Mouse (Mus musculus) ES-E14 (cell line): Measurements from ENCODE around the gene Zfp821.

ENCODE experiments used
- CHD2 ChIP-seq: IDR thresholded peaks from 2 replicates; pipeline ENCODE4 v1.6.1; 2014; ENCODE audit warnings: mild to moderate bottlenecking, low read depth, low read length, inconsistent platforms
- MAFK ChIP-seq: IDR thresholded peaks from 2 replicates; pipeline ENCODE4 v1.6.1; 2014; ENCODE audit warnings: mild to moderate bottlenecking, low read depth, low read length, inconsistent platforms; ENCODE audit not compliant: insufficient read depth
- ZC3H11A ChIP-seq: IDR thresholded peaks from 2 replicates; pipeline ENCODE4 v1.6.1; 2012; ENCODE audit warnings: low read depth, mild to moderate bottlenecking, inconsistent platforms, low read length, borderline replicate concordance
- ZNF384 ChIP-seq: IDR thresholded peaks from 2 replicates; pipeline ENCODE4 v1.6.1; 2012; ENCODE audit warnings: low read depth, low read length, inconsistent platforms

DNA sequence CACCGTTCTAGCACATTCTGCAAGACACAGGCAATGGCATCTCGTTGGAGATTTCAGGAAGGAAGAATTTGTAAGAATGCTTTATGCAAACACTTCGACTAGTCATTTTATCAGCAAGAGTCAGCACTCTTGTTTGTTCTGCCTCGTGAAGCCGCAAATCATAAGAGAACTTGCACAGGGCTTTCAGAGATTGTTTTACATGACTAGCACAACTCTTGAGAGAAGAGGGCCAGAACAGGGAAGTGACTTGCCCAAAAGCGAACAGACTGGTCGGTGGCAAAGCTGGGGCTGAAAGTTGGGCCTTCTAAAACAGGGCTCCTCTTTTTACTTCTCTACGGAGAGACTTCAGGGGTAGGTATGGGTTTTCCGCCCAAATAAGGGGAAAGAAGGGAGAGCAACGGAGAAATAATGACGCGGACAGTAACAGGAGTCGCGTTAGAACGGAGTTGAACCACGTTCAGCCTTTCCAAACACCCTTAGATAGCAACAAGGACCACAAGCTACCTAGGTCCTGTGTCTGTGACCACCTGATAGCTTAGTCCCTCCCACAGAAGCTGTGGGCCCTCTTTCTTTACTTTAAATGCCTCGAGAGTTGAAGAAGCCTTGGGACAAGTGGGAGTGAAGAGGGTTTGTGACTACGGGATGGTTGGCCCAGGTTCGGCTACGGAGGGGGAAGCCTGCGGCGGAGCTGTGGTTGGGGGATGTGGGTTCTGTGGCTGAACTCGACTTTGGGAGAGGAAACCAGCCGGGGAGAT is 604 bp upstream of the Zfp821 start:
- no peak for TF ChIP-seq MAFK
- TF ChIP-seq CHD2 = no peak
- TF ChIP-seq ZNF384 = no peak
- TF ChIP-seq ZC3H11A = no peak
